Mouse (Mus musculus) forebrain, embryonic 10.5 days (tissue): ENCODE results near the gene Tmem240. TPM values are rescaled to one million over a fixed set of nuclear protein-coding genes. Genes with fewer than 3 reads are reported as not detected.

Source experiments
- DNase-seq: peaks from one replicate; pipeline ENCODE4 v3.0.0-alpha.2; 2017; ENCODE audit warnings: low spot score; ENCODE audit errors: extremely low spot score
- H3K27ac ChIP-seq: fragments of 300-500 bp; sonication (generic); 2 replicates; pipeline ENCODE4 v1.5.1; 2016; ENCODE audit warnings: mild to moderate bottlenecking
- H3K27me3 ChIP-seq: fragments of 300-500 bp; sonication (generic); 2 replicates; pipeline ENCODE4 v1.6.1; 2016; ENCODE audit warnings: mild to moderate bottlenecking; ENCODE audit not compliant: poor library complexity, severe bottlenecking
- H3K36me3 ChIP-seq: fragments of 300-500 bp; sonication (generic); replicated peaks from 2 replicates; pipeline ENCODE4 v1.6.1; 2016; ENCODE audit warnings: mild to moderate bottlenecking, moderate library complexity
- H3K4me1 ChIP-seq: fragments of 300-500 bp; sonication (generic); 2 replicates; pipeline ENCODE4 v1.6.1; 2016
- H3K4me3 ChIP-seq: fragments of 300-500 bp; sonication (generic); 2 replicates; pipeline ENCODE4 v1.5.1; 2016; ENCODE audit warnings: mild to moderate bottlenecking, moderate library complexity
- H3K9me3 ChIP-seq: fragments of 300-500 bp; sonication (generic); 2 replicates; pipeline ENCODE4 v1.6.1; 2016; ENCODE audit warnings: mild to moderate bottlenecking, moderate library complexity
- WGBS: fragments of 180-500 bp; shearing (Covaris S2); methylation state at CpG from one replicate; pipeline ENCODE4 v1.1.7; 2016; 5-methylcytosine and 5-hydroxymethylcytosine counted together
- polyA plus RNA-seq: library from polyadenylated mRNA; unstranded; fragments of >200 nt; fragmentation: Nextera tagmentation; extraction: Ambion mirVana; gene quantifications from 2 replicates; pipeline ENCODE4 v1.2.1, GENCODE M21; 2016

Tmem240 gene
- polyA plus RNA-seq, 1 experiment from 2014 or later: 0.36 TPM

DNA sequence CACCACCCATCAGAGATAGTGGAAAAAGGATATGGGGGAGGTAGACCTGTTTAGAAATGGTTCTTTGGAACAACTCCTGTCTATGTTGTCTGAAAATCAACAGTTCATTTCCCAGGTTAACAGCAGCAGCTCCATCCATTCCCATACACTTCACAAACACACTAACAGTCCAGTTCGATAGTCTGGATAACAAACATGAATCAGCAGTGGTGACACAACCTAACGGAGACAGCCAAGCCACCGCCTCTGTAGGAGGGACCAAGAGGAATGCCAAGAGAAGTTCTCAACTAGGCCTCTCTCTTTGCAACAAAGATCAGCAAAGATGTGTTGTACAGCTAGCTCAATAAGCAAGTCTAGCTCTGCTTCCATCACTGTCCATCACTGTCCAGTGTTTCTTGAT is 27.8 kb downstream of the Tmem240 start:
- no peaks in the 10 kb centered on the region for H3K9me3 ChIP-seq
- H3K36me3 ChIP-seq: peaks cover 14% of the 10 kb centered on the region
- peaks cover 35% of the 10 kb centered on the region for H3K4me1 ChIP-seq
- no peak overlapping the region for H3K27ac ChIP-seq
- H3K27me3 ChIP-seq: no peaks in the 10 kb centered on the region
- no peak for DNase-seq
- WGBS: 91% methylated on average over 3 of the region's 3 CpGs
- H3K4me3 ChIP-seq: peak overlapping the region; percentile 81; the same call in 1 of the 2 replicates

DNA sequence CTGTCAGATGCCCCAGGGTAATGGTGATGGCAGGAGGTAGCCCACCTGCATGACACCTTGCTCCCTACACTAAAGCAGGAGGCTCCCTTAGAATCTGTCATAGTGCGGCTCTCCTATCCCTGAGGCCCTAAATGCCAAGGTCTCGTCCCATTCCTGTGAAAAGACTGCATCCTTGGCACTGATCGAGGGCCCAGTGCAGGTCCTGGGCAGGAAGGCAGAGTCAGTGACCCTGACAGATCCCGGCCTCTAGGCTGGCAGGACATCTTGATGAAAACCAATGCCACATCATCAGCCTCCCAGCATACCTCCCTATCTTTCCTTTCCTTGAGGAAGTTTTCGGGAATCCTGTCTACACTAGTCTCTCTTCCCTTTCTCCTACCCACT is 34.9 kb downstream of the Tmem240 start:
- Histone ChIP-seq H3K4me3 (peak overlapping the region; percentile 67), H3K27me3 (peaks cover 41% of the 10 kb centered on the region), H3K4me1 (peaks cover 33% of the 10 kb centered on the region), H3K27ac (peak overlapping the region; percentile 96), H3K9me3 (no peaks in the 10 kb centered on the region), H3K36me3 (no peaks in the 10 kb centered on the region)
- DNase-seq: no peak
- WGBS: 68% methylated on average over 5 of the region's 5 CpGs

DNA sequence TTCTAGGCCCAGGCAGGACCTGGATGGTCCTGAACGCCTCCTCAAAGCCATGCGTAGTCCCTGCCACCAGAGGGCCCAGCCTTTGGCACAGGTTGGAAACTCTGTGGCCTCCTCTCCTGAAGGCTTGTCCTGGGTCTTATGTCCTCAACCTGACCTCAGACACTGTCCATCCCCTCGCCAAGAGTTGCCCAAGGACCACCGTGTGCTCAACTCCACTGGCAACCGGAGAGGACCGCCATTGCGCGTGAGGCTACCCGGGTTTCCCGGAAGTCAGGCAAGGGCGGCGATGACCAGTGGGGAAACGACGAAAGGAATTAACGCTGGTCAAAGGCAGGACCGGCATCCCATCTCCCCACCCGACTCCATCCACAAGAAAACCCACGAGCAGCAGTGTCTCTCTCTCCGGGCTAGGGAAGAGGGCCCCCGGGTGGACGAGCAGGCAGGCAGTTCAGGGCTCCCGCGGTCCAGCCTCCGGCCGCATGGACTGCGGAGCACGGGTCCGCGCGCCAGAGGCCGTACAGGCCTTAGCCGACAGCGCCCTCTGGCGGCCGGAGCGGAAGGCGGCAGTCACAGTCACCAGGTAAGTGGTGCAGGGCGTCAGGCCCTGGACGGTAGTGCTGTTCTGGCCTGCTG is 35.4 kb downstream of the Tmem240 start:
- under 1% methylated on average over 39 of the region's 39 CpGs for whole genome bisulfite sequencing
- peak; percentile 90 for DNase-seq
- Histone ChIP-seq H3K4me3 (peak overlapping the region; percentile 67), H3K9me3 (no peaks in the 10 kb centered on the region), H3K27ac (peak overlapping the region; percentile 96), H3K4me1 (peaks cover 38% of the 10 kb centered on the region), H3K36me3 (no peaks in the 10 kb centered on the region), H3K27me3 (peaks cover 46% of the 10 kb centered on the region)

DNA sequence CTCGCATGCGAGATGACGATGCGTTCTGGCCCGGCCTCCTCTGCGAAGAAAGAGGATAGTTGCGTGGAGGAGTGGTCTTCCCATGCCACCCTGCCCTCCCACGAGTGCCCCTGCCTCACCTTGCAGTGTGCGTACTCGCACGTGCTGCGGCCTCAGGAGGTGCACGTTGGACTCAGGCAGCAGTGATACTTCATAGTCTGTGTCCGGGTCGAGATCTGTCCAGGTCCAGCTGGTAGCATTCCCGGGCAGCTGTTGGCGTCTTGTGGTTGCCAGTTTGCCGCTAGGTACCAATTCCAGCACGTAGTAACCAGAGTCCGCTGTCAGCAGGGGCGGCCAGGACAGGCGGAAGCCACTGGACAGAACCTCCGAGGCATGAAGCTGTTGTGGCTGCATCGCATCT is 36.0 kb downstream of the Tmem240 start:
- no peak for DNase-seq
- no peaks in the 10 kb centered on the region for H3K9me3 ChIP-seq
- H3K27ac ChIP-seq: peak overlapping the region; percentile 96
- no peaks in the 10 kb centered on the region for H3K36me3 ChIP-seq
- peak overlapping the region; percentile 67 for H3K4me3 ChIP-seq
- peaks cover 52% of the 10 kb centered on the region for H3K27me3 ChIP-seq
- peaks cover 43% of the 10 kb centered on the region for H3K4me1 ChIP-seq
- 46% methylated on average over 24 of the region's 24 CpGs for WGBS

DNA sequence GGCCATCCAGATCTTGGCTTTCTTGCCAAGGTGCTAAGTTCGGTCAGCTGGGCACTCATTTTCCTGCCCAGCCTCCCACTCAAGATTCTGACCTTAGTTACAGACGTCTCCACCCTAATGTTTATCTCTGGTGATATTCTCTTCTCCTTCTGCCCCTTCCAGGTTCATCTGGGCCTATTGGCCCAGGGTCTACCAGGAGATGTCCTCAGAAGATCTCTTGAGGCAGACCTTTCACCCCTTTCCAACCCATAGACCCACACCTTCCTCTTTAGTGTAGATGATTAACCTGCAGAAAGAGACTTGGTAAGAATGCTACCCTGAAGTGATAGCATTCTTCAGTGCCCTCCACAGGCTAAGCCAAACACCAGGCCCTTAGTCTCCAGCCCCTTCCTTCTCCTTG is 37.1 kb downstream of the Tmem240 start:
- no peak overlapping the region for H3K27ac ChIP-seq
- no peaks in the 10 kb centered on the region for H3K9me3 ChIP-seq
- no peak for DNase-seq
- peaks cover 49% of the 10 kb centered on the region for H3K4me1 ChIP-seq
- WGBS: 91% methylated on average over 2 of the region's 2 CpGs
- no peaks in the 10 kb centered on the region for H3K36me3 ChIP-seq
- H3K4me3 ChIP-seq: no peak overlapping the region
- peaks cover 57% of the 10 kb centered on the region for H3K27me3 ChIP-seq

DNA sequence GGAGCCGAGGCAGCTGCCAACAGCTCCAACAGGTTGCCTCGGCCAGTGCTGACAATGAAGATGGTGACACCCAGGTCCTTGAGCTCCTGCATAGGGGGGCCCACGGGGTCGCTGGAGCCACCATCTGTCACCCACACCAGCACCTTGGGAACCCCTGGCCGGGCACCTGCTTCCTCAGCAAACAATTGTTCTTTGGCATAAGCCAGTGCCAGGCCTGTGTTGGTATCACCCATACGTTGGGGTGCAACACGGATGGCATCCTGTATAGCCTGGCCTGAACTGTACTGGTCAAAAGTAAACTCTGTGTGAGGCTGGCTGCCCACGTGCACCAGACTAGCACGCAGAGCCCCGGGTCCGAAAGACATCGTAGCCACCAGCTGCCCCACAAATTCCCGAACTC is 38.2 kb downstream of the Tmem240 start:
- 90% methylated on average over 13 of the region's 13 CpGs for WGBS
- no peak overlapping the region for H3K4me3 ChIP-seq
- H3K27ac ChIP-seq: no peak overlapping the region
- no peaks in the 10 kb centered on the region for H3K36me3 ChIP-seq
- DNase-seq: no peak
- H3K4me1 ChIP-seq: peaks cover 59% of the 10 kb centered on the region
- peaks cover 57% of the 10 kb centered on the region for H3K27me3 ChIP-seq
- no peaks in the 10 kb centered on the region for H3K9me3 ChIP-seq

DNA sequence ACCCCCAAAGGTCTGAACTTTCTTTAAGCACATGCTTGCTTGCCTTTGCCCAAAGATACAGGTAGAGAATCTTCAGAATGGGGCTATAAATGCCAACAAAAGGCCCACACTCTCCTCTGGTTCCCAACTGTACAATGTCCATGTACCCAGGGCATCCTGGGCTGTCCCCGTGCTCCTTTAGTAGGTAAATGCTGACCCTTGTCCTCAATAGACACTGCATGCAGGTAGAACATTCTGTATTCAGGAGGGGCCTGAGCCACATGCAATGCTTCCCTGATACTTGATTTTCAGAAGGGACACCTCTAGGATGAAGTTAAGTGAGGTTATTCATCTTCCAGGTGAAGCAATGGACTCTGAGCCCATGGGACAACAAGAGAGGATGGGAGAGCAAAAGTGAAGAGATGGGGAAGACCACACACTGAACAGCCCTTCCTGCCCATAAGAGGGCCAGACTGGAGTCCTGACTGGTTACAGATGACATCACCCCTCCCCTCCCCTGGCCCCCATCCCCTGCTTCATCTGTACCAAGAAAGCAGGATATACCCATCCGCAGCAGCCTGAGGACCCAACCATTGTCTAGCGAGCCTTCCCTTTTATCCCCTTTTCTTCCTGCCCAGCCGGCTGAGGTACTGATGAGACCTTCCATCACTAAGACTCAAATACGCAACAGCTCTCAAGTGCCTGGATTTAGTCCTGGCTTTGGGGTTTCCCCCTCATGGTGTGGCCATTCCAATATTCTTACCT is 38.9 kb downstream of the Tmem240 start:
- H3K4me1 ChIP-seq: peaks cover 60% of the 10 kb centered on the region

DNA sequence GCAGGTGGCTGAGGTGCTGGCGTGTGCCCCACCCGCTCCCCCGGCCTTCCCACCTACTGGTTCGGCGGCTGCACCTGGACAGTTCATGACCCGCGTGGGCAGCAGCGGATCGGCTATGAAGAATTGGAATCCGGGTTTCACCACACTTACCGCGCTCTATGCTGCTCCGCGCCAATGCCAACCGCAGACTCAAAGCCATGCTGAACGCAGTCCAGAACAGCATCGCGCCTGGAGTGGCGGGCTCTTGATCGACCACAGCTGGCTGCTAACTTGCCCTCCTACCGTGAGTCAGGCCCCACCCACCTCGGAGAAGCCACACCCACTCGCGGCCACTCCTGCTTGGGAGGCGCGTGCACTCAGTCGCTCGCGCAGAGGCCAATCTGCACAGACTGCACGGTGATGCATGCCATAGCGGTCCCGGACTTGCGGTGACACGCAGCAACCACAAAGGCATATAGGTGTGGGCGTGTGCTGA is 39.7 kb downstream of the Tmem240 start, which contains the start of gene Vwa1:
Vwa1 (minus strand) TSS at position 419 of the 475 bp plus-strand sequence.
- peak within 1 kb of the TSS; percentile 72 for H3K27ac ChIP-seq
- H3K9me3 ChIP-seq: no peaks in the 10 kb centered on the region
- WGBS: 2% methylated on average over 35 of the region's 35 CpGs
- H3K36me3 ChIP-seq: no peaks in the 10 kb centered on the region
- DNase-seq: peak; percentile 82
- H3K27me3 ChIP-seq: peaks cover 57% of the 10 kb centered on the region
- H3K4me1 ChIP-seq: peaks cover 53% of the 10 kb centered on the region
- H3K4me3 ChIP-seq: peak within 1 kb of the TSS; percentile 52

More for the DNA sequence above, 38.9 kb downstream of the Tmem240 start:
- Histone ChIP-seq H3K27me3 (peaks cover 57% of the 10 kb centered on the region), H3K36me3 (no peaks in the 10 kb centered on the region), H3K4me3 (peak overlapping the region; percentile 52), H3K27ac (no peak overlapping the region), H3K9me3 (no peaks in the 10 kb centered on the region)
- 48% methylated on average over 5 of the region's 5 CpGs for WGBS
- no peak for DNase-seq

DNA sequence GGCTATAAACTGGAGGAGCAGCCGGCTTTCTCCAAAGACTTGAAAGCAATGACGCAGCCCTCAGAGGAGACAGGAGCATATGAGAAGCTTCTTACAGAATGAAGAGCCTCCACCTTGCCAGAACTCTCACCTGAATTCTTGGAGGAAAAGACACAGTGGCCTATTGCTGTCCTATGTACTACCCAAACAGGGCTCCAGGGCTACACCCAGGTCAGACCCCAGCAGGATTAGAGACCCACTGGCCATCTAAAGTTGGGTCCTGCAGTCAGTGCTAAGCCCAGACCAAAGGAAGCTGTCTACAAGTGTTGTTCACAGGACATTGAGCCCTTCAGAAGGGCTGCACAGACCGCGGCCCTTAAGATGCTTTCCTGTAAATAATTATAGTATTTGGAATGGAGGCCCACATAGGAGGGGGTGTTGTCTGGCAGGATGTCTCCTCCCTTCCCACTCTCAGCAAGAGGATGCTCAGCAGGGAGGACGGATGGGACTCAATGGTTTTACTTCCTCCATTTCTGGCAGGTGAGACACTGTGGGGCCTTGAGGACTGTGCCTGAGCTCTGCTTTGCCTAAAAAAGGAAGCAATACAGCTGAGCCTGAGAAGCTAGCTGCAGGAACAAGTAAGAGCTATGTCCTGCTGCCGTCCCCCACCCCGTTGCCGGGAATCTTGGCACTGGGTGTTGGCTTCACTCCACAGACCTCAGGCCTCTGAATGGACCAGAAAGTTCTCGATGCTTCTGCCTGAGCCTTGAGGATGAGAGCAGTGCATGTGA is 40.6 kb downstream of the Tmem240 start:
- Histone ChIP-seq H3K27me3 (peaks cover 61% of the 10 kb centered on the region), H3K4me3 (peak overlapping the region; percentile 52)

DNA sequence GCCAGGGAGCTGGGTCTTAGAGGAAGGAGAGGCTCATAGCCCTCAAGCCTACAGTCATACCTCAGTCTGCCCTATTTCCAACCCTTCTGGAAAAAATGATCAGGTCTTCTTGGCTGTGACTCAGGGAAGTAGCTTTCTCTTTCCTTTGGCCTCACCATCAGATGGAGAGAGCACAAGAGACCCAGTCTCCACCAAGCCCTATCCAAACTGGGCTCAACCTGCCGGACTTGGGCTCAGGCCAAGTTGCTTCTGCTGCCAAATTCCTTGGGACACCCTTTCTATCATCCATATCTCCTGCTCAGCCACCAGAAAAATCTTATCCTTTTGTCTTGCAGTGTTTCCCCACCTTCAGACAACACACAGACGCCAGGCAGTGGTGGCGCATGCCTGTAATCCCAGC is 41.3 kb downstream of the Tmem240 start:
- H3K27me3 ChIP-seq: peaks cover 58% of the 10 kb centered on the region
- no peaks in the 10 kb centered on the region for H3K36me3 ChIP-seq
- H3K4me1 ChIP-seq: peaks cover 40% of the 10 kb centered on the region
- H3K4me3 ChIP-seq: no peak overlapping the region
- 0 out of 2 replicates have a peak overlapping the region, but pooled peaks have one; percentile 72 for H3K27ac ChIP-seq
- 93% methylated on average over 3 of the region's 3 CpGs for WGBS
- no peak for DNase-seq
- no peaks in the 10 kb centered on the region for H3K9me3 ChIP-seq

More for the DNA sequence above, 40.6 kb downstream of the Tmem240 start:
- no peak for DNase-seq
- no peaks in the 10 kb centered on the region for H3K9me3 ChIP-seq
- H3K36me3 ChIP-seq: no peaks in the 10 kb centered on the region
- WGBS: 63% methylated on average over 9 of the region's 9 CpGs
- H3K4me1 ChIP-seq: peaks cover 44% of the 10 kb centered on the region
- H3K27ac ChIP-seq: peak overlapping the region; percentile 72

DNA sequence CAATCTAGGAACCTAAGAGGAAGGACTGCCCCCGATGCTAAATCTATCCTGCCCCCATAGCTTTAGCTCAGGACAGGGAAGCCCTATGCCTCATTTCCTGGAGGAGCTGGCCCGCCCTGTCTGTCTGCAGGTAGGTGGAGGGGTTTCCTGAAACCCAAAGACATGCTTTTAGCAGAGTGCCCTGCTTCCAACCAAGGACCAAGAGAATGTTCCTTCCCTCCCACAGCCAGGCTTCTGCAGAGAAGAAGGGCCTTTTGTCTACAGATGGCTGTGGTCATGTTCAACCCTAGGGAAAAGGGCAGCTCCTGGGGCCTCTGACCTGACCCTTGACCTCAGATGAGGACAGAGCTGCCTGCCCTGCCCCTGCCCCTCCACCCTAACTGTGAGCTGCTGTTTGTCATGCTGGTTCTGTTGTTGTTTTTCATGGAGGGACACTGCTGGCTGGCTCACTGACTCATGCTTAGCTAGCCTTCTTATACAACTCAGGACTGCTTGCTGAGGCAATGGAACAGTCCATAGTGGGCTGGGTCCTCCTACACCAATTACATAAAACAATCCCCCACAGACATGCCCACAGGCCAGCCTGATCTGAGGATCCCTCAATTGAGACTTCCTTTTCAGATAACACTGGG is 42.2 kb downstream of the Tmem240 start:
- H3K36me3 ChIP-seq: no peaks in the 10 kb centered on the region
- 58% methylated on average over 2 of the region's 2 CpGs for WGBS
- H3K9me3 ChIP-seq: no peaks in the 10 kb centered on the region
- peaks cover 41% of the 10 kb centered on the region for H3K4me1 ChIP-seq
- H3K27ac ChIP-seq: peak overlapping the region; percentile 73
- H3K27me3 ChIP-seq: peaks cover 48% of the 10 kb centered on the region
- H3K4me3 ChIP-seq: no peak overlapping the region
- DNase-seq: no peak

DNA sequence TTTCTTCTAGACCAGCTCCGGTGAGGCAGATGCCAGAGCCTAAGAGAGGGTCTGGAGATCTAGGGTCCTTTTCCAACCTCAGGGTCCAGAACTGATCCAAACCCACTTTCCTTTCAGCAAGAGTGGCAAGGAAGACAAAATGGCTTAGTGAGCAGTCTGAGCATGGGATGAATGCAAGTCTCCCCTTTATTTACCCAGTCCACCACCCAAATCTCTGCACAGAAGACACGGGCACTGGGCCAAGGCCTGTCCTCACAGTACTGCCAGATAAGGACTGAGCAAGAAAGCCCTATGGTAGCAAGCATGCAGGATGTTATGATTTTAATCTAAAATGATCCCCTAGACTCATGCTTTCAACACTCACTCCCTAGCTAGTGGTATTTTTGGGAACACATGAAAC is 43.2 kb downstream of the Tmem240 start:
- Histone ChIP-seq H3K27ac (no peak overlapping the region), H3K4me1 (peaks cover 41% of the 10 kb centered on the region)
- WGBS: 89% methylated on average over 2 of the region's 2 CpGs

More for the DNA sequence above, 43.2 kb downstream of the Tmem240 start:
- H3K36me3 ChIP-seq: no peaks in the 10 kb centered on the region
- H3K27me3 ChIP-seq: peaks cover 38% of the 10 kb centered on the region
- no peaks in the 10 kb centered on the region for H3K9me3 ChIP-seq
- DNase-seq: no peak
- H3K4me3 ChIP-seq: no peak overlapping the region
